ENCODE assay signal across 23 mouse cellular contexts in the genomic region with DNA sequence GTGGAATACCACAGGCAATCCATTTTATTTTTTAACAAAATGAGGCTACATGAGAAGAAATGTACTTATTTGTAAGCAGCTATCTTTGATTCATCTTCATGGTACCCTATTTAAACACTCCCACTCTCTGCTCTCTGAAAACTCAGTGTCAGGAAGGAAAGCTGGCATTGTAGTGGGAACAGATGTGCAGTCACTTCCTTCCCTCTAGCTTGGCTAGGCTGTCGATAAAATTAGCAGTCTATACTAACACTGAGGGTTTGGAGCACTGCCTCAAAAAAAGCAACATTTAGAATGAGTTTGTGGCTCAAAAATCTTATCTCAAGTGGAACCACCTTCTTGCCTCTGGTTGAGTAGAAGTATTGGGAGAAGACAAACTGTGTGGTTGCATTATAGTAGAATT.
DNase-seq lines count a peak whose midpoint lies in the region; ATAC-seq and TF ChIP-seq lines count a peak whose summit lies in the region.
"Had no signal": no experiment of that assay in that cellular context is flagged by ENCODE, and none has a peak within 500 bp of the region (broad histone marks: within the 10 kb centered on the region; RNA-seq: fewer than 3 reads in every experiment).

No protein-coding gene starts in this region.

- H3K9ac ChIP-seq in forebrain, postnatal 0 days: no peak overlapping the region
- no peak overlapping the region for H3K9ac ChIP-seq in forebrain, embryonic 12.5 days
- H3K9ac ChIP-seq: heart, embryonic 15.5 days; midbrain, embryonic 12.5 days; neural tube, embryonic 15.5 days had no signal

- no peaks in the 10 kb centered on the region for H3K9me3 ChIP-seq in forebrain, postnatal 0 days (ENCODE audit: low read length)
- H3K9me3 ChIP-seq in forebrain, embryonic 12.5 days: no peaks in the 10 kb centered on the region
- H3K9me3 ChIP-seq: heart, embryonic 15.5 days; midbrain, embryonic 12.5 days; neural tube, embryonic 15.5 days had no signal

- no peak for TF ChIP-seq CTCF in forebrain, postnatal 0 days (IDR thresholded peaks at IDR 0.05; ENCODE audit: low read depth)

- H3K4me1 ChIP-seq in forebrain, postnatal 0 days (ENCODE audit: insufficient read depth): no peaks in the 10 kb centered on the region
- H3K4me1 ChIP-seq in forebrain, embryonic 12.5 days: no peaks in the 10 kb centered on the region
- H3K4me1 ChIP-seq: heart, embryonic 15.5 days; midbrain, embryonic 12.5 days; neural tube, embryonic 15.5 days had no signal

- no peak overlapping the region for H3K4me3 ChIP-seq in forebrain, postnatal 0 days (ENCODE audit: low read depth, low read length)
- H3K4me3 ChIP-seq in forebrain, embryonic 12.5 days (replicated peaks): no peak overlapping the region
- H3K4me3 ChIP-seq: gastrocnemius, adult 2 months; heart, embryonic 15.5 days; midbrain, embryonic 12.5 days; neural tube, embryonic 15.5 days had no signal

- no peaks in the 10 kb centered on the region for H3K27me3 ChIP-seq in forebrain, postnatal 0 days (ENCODE audit: insufficient read depth, low read length)
- H3K27me3 ChIP-seq in forebrain, embryonic 12.5 days: no peaks in the 10 kb centered on the region
- H3K27me3 ChIP-seq: heart, embryonic 15.5 days; midbrain, embryonic 12.5 days; neural tube, embryonic 15.5 days; Patski had no signal

- DNase-seq in forebrain, postnatal 0 days: peak; percentile 34
- peak; percentile 89 for DNase-seq in right cerebral cortex, adult 18-20 months
- no peak for DNase-seq in right cerebral cortex, postnatal 4 days
- peak; percentile 61 to 62 for DNase-seq in left cerebral cortex, adult 18-20 months (ENCODE audit: low spot score in 2 of 2)
- DNase-seq in right cerebral cortex, postnatal 36 days (ENCODE audit: low spot score in 2 of 2): peak; percentile 26 to 82
- DNase-seq in adrenal gland, postnatal 14 days: no peak
- DNase-seq in ovary, postnatal 36 days (ENCODE audit: low spot score): no peak
- DNase-seq: cerebellum, adult 9-11 months; embryo, embryonic 11 days; gastrocnemius, adult 2 months; heart, adult 18-20 months; kidney, adult 18-20 months; kidney, postnatal 10 days; lung, adult 18-20 months; thymus, postnatal 36 days had no signal

- no peak overlapping the region for H3K27ac ChIP-seq in forebrain, postnatal 0 days (ENCODE audit: low read depth, low read length)
- H3K27ac ChIP-seq in forebrain, embryonic 12.5 days: no peak overlapping the region
- H3K27ac ChIP-seq: gastrocnemius, adult 2 months; heart, embryonic 15.5 days; macrophage; midbrain, embryonic 12.5 days; neural tube, embryonic 15.5 days; stomach, postnatal 0 days had no signal

- H3K4me2 ChIP-seq in forebrain, postnatal 0 days (ENCODE audit: low read depth): no peak overlapping the region
- no peak overlapping the region for H3K4me2 ChIP-seq in forebrain, embryonic 12.5 days
- H3K4me2 ChIP-seq: heart, embryonic 15.5 days; midbrain, embryonic 12.5 days; neural tube, embryonic 15.5 days had no signal

- no peaks in the 10 kb centered on the region for H3K36me3 ChIP-seq in forebrain, postnatal 0 days (ENCODE audit: insufficient read depth)
- H3K36me3 ChIP-seq in forebrain, embryonic 12.5 days (replicated peaks): no peaks in the 10 kb centered on the region
- H3K36me3 ChIP-seq: heart, embryonic 15.5 days; midbrain, embryonic 12.5 days; neural tube, embryonic 15.5 days had no signal

- peak; percentile 78 for ATAC-seq in forebrain, postnatal 0 days
- ATAC-seq in forebrain, embryonic 12.5 days (ENCODE audit: low FRiP score): no peak
- ATAC-seq: activated CD4-positive, CD25-positive, alpha-beta regulatory T cell, adult 4 months; Patski had no signal

- 29% methylated on average over 1 of the region's 1 CpGs for WGBS in forebrain, postnatal 0 days
- WGBS in forebrain, embryonic 12.5 days: 85% methylated on average over 1 of the region's 1 CpGs

Comparison
In these comparisons a context has a peak if more than half of its experiments do, and no peak if none do; other contexts are left out.
1. DNase-seq: peak in forebrain, postnatal 0 days (single experiment), right cerebral cortex, adult 18-20 months (single experiment), left cerebral cortex, adult 18-20 months (2 of 2) and right cerebral cortex, postnatal 36 days (2 of 2); none in right cerebral cortex, postnatal 4 days (single experiment), adrenal gland, postnatal 14 days (single experiment) and ovary, postnatal 36 days (single experiment).